8 mouse cellular contexts compared by ENCODE assay signal in the genomic region with DNA sequence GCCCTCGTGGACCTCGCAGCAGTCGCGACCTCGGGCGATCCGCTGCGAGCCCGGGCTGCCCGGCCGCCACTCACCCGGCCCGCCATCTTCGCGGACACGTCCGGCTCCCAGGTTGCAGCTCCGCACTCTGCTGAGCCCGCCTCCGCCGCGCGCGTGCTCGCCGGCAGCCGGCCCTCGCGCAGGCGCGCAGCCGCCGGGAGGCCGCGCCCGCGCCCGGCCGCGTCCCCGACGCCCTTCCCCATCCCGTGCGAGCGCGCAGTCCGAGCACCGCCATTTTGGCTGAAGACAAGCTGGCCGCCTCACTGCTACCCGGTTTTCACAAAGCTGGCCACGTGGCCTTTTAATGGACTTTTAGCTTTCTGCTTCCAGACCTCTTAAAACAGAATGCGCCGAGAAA. TPM values are rescaled to one million over a fixed set of nuclear protein-coding genes. Genes with fewer than 3 reads are reported as not detected.
DNase-seq lines count a peak whose midpoint lies in the region; ATAC-seq and TF ChIP-seq lines count a peak whose summit lies in the region.

Gene Nsf (minus strand): TSS at position 161 of the 397 bp plus-strand sequence.

- H3K27me3 ChIP-seq in heart, embryonic 10.5 days (ENCODE audit: insufficient read depth, poor library complexity, severe bottlenecking) = no peaks in the 10 kb centered on the region
- H3K27me3 ChIP-seq in kidney, embryonic 15.5 days = 0 out of 2 replicates have a peak, but pooled peaks cover 2% of the 10 kb centered on the region
- H3K27me3 ChIP-seq in liver, adult 2 months (ENCODE audit: control insufficient read depth, insufficient read depth, low read length) = no peaks in the 10 kb centered on the region
- H3K27me3 ChIP-seq in splenic B cell, adult 2 months (ENCODE audit: control insufficient read depth, insufficient read depth, low read length, poor library complexity, severe bottlenecking) = no peaks in the 10 kb centered on the region

- peak; percentile 80 for ATAC-seq in erythroblast, adult 5-6 weeks (replicated peaks; ENCODE audit: low FRiP score, poor library complexity, severe bottlenecking)
- peak; percentile 97 for ATAC-seq in kidney, embryonic 15.5 days (replicated peaks; ENCODE audit: low FRiP score)
- ATAC-seq in monocyte, adult 5-6 weeks (replicated peaks; ENCODE audit: insufficient number of reproducible peaks, low FRiP score, low TSS enrichment, poor library complexity, severe bottlenecking) = peak; percentile 68

- DNase-seq in CD4-positive, CD25-positive, alpha-beta regulatory T cell, adult 2 months (ENCODE audit: low read depth, low spot score) = peak; percentile 89
- DNase-seq in brain, embryonic 14.5 days (ENCODE audit: low read depth) = peak; percentile 94
- DNase-seq in heart, embryonic 10.5 days (ENCODE audit: low spot score) = peak; percentile 90
- DNase-seq in liver, adult 2 months (ENCODE audit: extremely low read depth, low read depth, low spot score) = peak; percentile 47
- DNase-seq in splenic B cell, adult 2 months (ENCODE audit: low read depth, low spot score) = peak; percentile 88

- WGBS in heart, embryonic 10.5 days = under 1% methylated on average over 53 of the region's 53 CpGs
- under 1% methylated on average over 53 of the region's 53 CpGs for WGBS in kidney, embryonic 15.5 days
- WGBS in liver, adult 2 months = under 1% methylated on average over 53 of the region's 53 CpGs

- peak within 1 kb of the TSS; percentile 89 for H3K4me3 ChIP-seq in heart, embryonic 10.5 days
- H3K4me3 ChIP-seq in kidney, embryonic 15.5 days (replicated peaks) = peak within 1 kb of the TSS; percentile 83
- H3K4me3 ChIP-seq in liver, adult 2 months (ENCODE audit: insufficient read depth, low read depth, low read length) = peak within 1 kb of the TSS; percentile 99

- H3K27ac ChIP-seq in heart, embryonic 10.5 days = peak within 1 kb of the TSS; percentile 95
- H3K27ac ChIP-seq in kidney, embryonic 15.5 days = peak within 1 kb of the TSS; percentile 65
- H3K27ac ChIP-seq in liver, adult 2 months (replicated peaks; ENCODE audit: insufficient read depth, low read depth, low read length) = peak within 1 kb of the TSS; percentile 37

- H3K36me3 ChIP-seq in heart, embryonic 10.5 days = no peaks in the 10 kb centered on the region
- H3K36me3 ChIP-seq in kidney, embryonic 15.5 days = no peaks in the 10 kb centered on the region
- H3K36me3 ChIP-seq in liver, adult 2 months (ENCODE audit: control insufficient read depth, insufficient read depth, low read length) = no peaks in the 10 kb centered on the region
- H3K36me3 ChIP-seq in splenic B cell, adult 2 months (ENCODE audit: control insufficient read depth, insufficient read depth, low read length, poor library complexity, severe bottlenecking) = no peaks in the 10 kb centered on the region

- H3K4me2 ChIP-seq in kidney, embryonic 15.5 days = peak within 1 kb of the TSS; percentile 77

- peaks cover 18% of the 10 kb centered on the region for H3K4me1 ChIP-seq in heart, embryonic 10.5 days
- peaks cover 9% of the 10 kb centered on the region for H3K4me1 ChIP-seq in kidney, embryonic 15.5 days
- peaks cover 3% of the 10 kb centered on the region; the same call in 1 of the 2 replicates for H3K4me1 ChIP-seq in liver, adult 2 months (ENCODE audit: control insufficient read depth, insufficient read depth, low read length)

- peaks cover 25% of the 10 kb centered on the region for H3K79me2 ChIP-seq in liver, adult 2 months (ENCODE audit: control insufficient read depth, insufficient read depth, low read length)

- peak; percentile 96 for TF ChIP-seq POLR2A in brain, embryonic 14.5 days (IDR thresholded peaks at IDR 0.05; ENCODE audit: borderline replicate concordance, extremely low read depth, insufficient read depth, insufficient read length, poor library complexity, severe bottlenecking)
- TF ChIP-seq POLR2A in liver, adult 2 months (IDR thresholded peaks at IDR 0.05; ENCODE audit: extremely low read depth, insufficient read depth, low read length) = peak; percentile 82

- no peak for TF ChIP-seq CTCF in brain, embryonic 14.5 days (IDR thresholded peaks at IDR 0.05; ENCODE audit: borderline replicate concordance, extremely low read depth, insufficient read depth, insufficient read length)
- TF ChIP-seq CTCF in liver, adult 2 months (IDR thresholded peaks at IDR 0.05; ENCODE audit: low read depth, low read length) = no peak

- H3K9me3 ChIP-seq in heart, embryonic 10.5 days = no peaks in the 10 kb centered on the region
- no peaks in the 10 kb centered on the region for H3K9me3 ChIP-seq in kidney, embryonic 15.5 days (replicated peaks)

- peak within 1 kb of the TSS; percentile 88 for H3K9ac ChIP-seq in kidney, embryonic 15.5 days
- peak within 1 kb of the TSS; percentile 98 for H3K9ac ChIP-seq in liver, adult 2 months (ENCODE audit: low read depth, low read length)

RNA-seq across cellular contexts. Expression of gene Nsf, which starts in this region (rescaled TPM):
- polyA plus RNA-seq in brain, embryonic 14.5 days (2012; rRNA removed) = 85.9 and 131 TPM in 2 replicates
- total RNA-seq in erythroblast, adult 5-6 weeks (2015; ENCODE audit: low replicate concordance) = 7.9 and 14.4 TPM in 2 replicates
- total RNA-seq in erythroblast, adult 5-6 weeks (2017; ENCODE audit: low replicate concordance) = 13.5 and 14.5 TPM in 2 replicates
- polyA plus RNA-seq in heart, embryonic 10.5 days (2016; fragmentation: Nextera tagmentation; extraction: Ambion mirVana) = 43.4 and 46.3 TPM in 2 replicates
- polyA plus RNA-seq in kidney, embryonic 15.5 days (2015; fragmentation: Nextera tagmentation; extraction: Ambion mirVana) = 54.6 and 55.8 TPM in 2 replicates
- 10.2 and 11.9 TPM in 2 replicates for total RNA-seq in liver, adult 2 months (2014; rRNA removed)
- 9.8 and 14.0 TPM in 2 replicates for polyA plus RNA-seq in liver, adult 2 months (2012; rRNA removed)
- total RNA-seq in monocyte, adult 5-6 weeks (2017) = 73.0 to 93.1 TPM (median 86.5 TPM) in 3 replicates

Comparison
In these comparisons a context has a peak if more than half of its experiments do, and no peak if none do; other contexts are left out.
1. Peak in every context shown above with its lines: DNase-seq, ATAC-seq, H3K4me3 ChIP-seq and H3K27ac ChIP-seq.
2. H3K27ac ChIP-seq: peak in every context shown above with its lines; median percentile 95 in heart, embryonic 10.5 days; 65 in kidney, embryonic 15.5 days; 37 in liver, adult 2 months.